Mouse (Mus musculus) liver, embryonic 14.5 days (tissue): Measurements from ENCODE around the gene Fblim1.

Source experiments
- CTCF ChIP-seq: IDR thresholded peaks from 2 replicates; pipeline ENCODE4 v1.5.1; 2016; ENCODE audit warnings: antibody characterized with exemption, low read depth, control low read depth
- EP300 ChIP-seq: IDR thresholded peaks from 2 replicates; pipeline ENCODE4 v1.6.1; 2016; ENCODE audit warnings: antibody characterized with exemption, low read depth

DNA sequence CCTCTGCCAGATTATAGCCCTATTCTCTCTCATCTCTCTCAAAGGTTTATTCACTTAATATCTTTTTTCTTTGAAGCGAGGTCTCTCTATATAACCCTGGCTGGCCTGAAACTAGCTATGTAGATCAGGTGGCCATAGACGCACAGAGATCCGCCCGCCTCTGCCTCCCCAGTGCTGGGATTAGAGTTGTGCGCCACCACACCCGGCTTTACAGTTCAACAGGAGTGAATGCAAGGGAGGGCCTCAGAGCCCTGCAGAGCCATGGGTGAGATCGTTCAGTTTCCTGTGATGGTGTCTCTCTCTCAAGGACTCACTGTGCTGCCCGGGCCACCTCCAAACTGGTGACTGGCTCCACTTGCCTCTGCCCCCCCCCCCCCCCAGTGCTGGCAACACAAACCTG, 18.2 kb upstream of the Fblim1 start:
- TF ChIP-seq CTCF (no peak), EP300 (no peak)
